Mouse (Mus musculus) bone marrow macrophage, adult 2 months (primary cell): Measurements from ENCODE around the gene Rprd2. TPM values are rescaled to one million over a fixed set of nuclear protein-coding genes. Genes with fewer than 3 reads are reported as not detected.
"Not testable (repeated sequence)": the region's sequence is repeated elsewhere in the genome, so short reads cannot be mapped to it uniquely, and the experiment has no call there.

ENCODE experiments used
- H3K27ac ChIP-seq: 2 replicates; pipeline ENCODE4 v1.5.1; 2012; ENCODE audit warnings: low read depth, low read length; ENCODE audit not compliant: insufficient read depth
- H3K4me1 ChIP-seq: 2 replicates; pipeline ENCODE4 v1.6.1; 2012; ENCODE audit warnings: low read length; ENCODE audit not compliant: control insufficient read depth, insufficient read depth
- H3K4me3 ChIP-seq: 2 replicates; pipeline ENCODE4 v1.5.1; 2012; ENCODE audit warnings: mild to moderate bottlenecking, low read length, moderate library complexity; ENCODE audit not compliant: insufficient read depth
- CTCF ChIP-seq: IDR thresholded peaks from 2 replicates; pipeline ENCODE4 v1.5.1; 2012; ENCODE audit warnings: low read depth, mild to moderate bottlenecking, low read length, moderate library complexity
- POLR2A ChIP-seq: IDR thresholded peaks from 2 replicates; pipeline ENCODE4 v1.6.1; 2012; ENCODE audit warnings: mild to moderate bottlenecking, low read depth, low read length, borderline replicate concordance
- polyA plus RNA-seq: library from polyadenylated mRNA; stranded (reverse); fragments of >200 nt; gene quantifications from 2 replicates; pipeline ENCODE4 v1.2.4, GENCODE M21; 2012; ENCODE audit not compliant: missing spikeins, insufficient read depth, insufficient read length

The Rprd2 gene
- polyA plus RNA-seq: 24.4 and 29.0 TPM in 2 replicates

GRCm38 (mm10) chr3:95818571-95819288 is at the start of gene Rprd2:
Gene Rprd2 (minus strand): TSS chr3:95818863.
- Histone ChIP-seq H3K4me1 (peaks cover 15% of the 10 kb centered on the region), H3K27ac (peak within 1 kb of the TSS; percentile 96), H3K4me3 (peak within 1 kb of the TSS; percentile 92)
- TF ChIP-seq CTCF: no peak
- TF ChIP-seq POLR2A: no peak; the same call in 1 of the 2 replicates

GRCm38 (mm10) chr3:95867408-95867807 is 48.7 kb upstream of the Rprd2 start:
- H3K4me1 ChIP-seq: peaks cover 7% of the 10 kb centered on the region; the same call in 1 of the 2 replicates
- H3K4me3 ChIP-seq: no peak overlapping the region
- TF ChIP-seq CTCF (no peak), POLR2A (no peak)
- H3K27ac ChIP-seq: no peak overlapping the region

GRCm38 (mm10) chr3:95866071-95866470 is 47.4 kb upstream of the Rprd2 start:
- Histone ChIP-seq H3K4me1 (peaks cover 3% of the 10 kb centered on the region; the same call in 1 of the 2 replicates), H3K4me3 (no peak overlapping the region), H3K27ac (no peak overlapping the region)
- TF ChIP-seq CTCF (no peak), POLR2A (no peak)

- Histone ChIP-seq H3K27ac (no peak overlapping the region), H3K4me3 (no peak overlapping the region), H3K4me1 (peaks cover 3% of the 10 kb centered on the region; the same call in 1 of the 2 replicates)
- no peak for TF ChIP-seq POLR2A
- no peak for TF ChIP-seq CTCF
These were observed 46.9 kb upstream of the Rprd2 start for GRCm38 (mm10) chr3:95865571-95865970.

GRCm38 (mm10) chr3:95865050-95865449 is 46.4 kb upstream of the Rprd2 start:
- TF ChIP-seq POLR2A: no peak
- no peak for TF ChIP-seq CTCF
- H3K4me3 ChIP-seq: no peak overlapping the region
- H3K4me1 ChIP-seq: no peaks in the 10 kb centered on the region
- no peak overlapping the region for H3K27ac ChIP-seq

GRCm38 (mm10) chr3:95863578-95863977 is 44.9 kb upstream of the Rprd2 start:
- H3K4me3 ChIP-seq: no peak overlapping the region
- H3K27ac ChIP-seq: no peak overlapping the region
- no peak for TF ChIP-seq POLR2A
- H3K4me1 ChIP-seq: no peaks in the 10 kb centered on the region

- Histone ChIP-seq H3K4me3 (no peak overlapping the region), H3K27ac (no peak overlapping the region), H3K4me1 (no peaks in the 10 kb centered on the region)
- TF ChIP-seq POLR2A (no peak), CTCF (no peak)
These were observed 43.1 kb upstream of the Rprd2 start for GRCm38 (mm10) chr3:95861796-95862195.

- H3K4me1 ChIP-seq: peaks cover under 1% of the 10 kb centered on the region; the same call in 1 of the 2 replicates
- TF ChIP-seq POLR2A: no peak
- peak; percentile 19; the same call in 1 of the 2 replicates for TF ChIP-seq CTCF
- no peak overlapping the region for H3K27ac ChIP-seq
- H3K4me3 ChIP-seq: no peak overlapping the region
These were observed 42.6 kb upstream of the Rprd2 start for GRCm38 (mm10) chr3:95861216-95861615.

- no peak overlapping the region for H3K27ac ChIP-seq
- H3K4me3 ChIP-seq: no peak overlapping the region
- H3K4me1 ChIP-seq: peaks cover 3% of the 10 kb centered on the region; the same call in 1 of the 2 replicates
- TF ChIP-seq CTCF (no peak), POLR2A (no peak)
These were observed 41.7 kb upstream of the Rprd2 start for GRCm38 (mm10) chr3:95860323-95860722.

GRCm38 (mm10) chr3:95858278-95858677 is 39.6 kb upstream of the Rprd2 start:
- H3K27ac ChIP-seq, H3K4me1 ChIP-seq, H3K4me3 ChIP-seq: not testable (repeated sequence)

- H3K27ac ChIP-seq, H3K4me1 ChIP-seq, H3K4me3 ChIP-seq: not testable (repeated sequence)
These were observed 38.4 kb upstream of the Rprd2 start for GRCm38 (mm10) chr3:95857050-95857449.
